Mouse (Mus musculus) layer of hippocampus, adult 2 months (tissue): ENCODE measurements at regions not wholly inside any gene's neighbourhood (a gene's known extent, or its start where the extent isn't known, plus 50 kb on each side); places are given as distances from the start of the nearest gene placed in this dataset.
"Not testable (repeated sequence)": the region's sequence is repeated elsewhere in the genome, so short reads cannot be mapped to it uniquely, and the experiment has no call there.

Source experiments
- DNase-seq, 2 experiments: peaks; one replicate each; pipeline ENCODE4 v3.0.0; 2022; ENCODE audit warnings: low spot score in 2 of 2
- H3K27ac ChIP-seq: fragments of 200-600 bp; 2 replicates; pipeline ENCODE4 v1.8.1; 2022
- H3K4me3 ChIP-seq: fragments of 200-600 bp; 2 replicates; pipeline ENCODE4 v1.8.1; 2022; ENCODE audit warnings: mild to moderate bottlenecking
- CTCF ChIP-seq: fragments of 200-600 bp; conservative IDR thresholded peaks from 2 replicates; pipeline ENCODE4 v1.8.1; 2022; ENCODE audit warnings: antibody characterized with exemption, mild to moderate bottlenecking, moderate library complexity

GRCm38 (mm10) chrX:114314586-114314985 is 159.5 kb upstream of the Klhl4 start:
- H3K4me3 ChIP-seq = no peak overlapping the region
- no peak overlapping the region for H3K27ac ChIP-seq
- DNase-seq = no peak
- TF ChIP-seq CTCF = peak; percentile 64

DNA sequence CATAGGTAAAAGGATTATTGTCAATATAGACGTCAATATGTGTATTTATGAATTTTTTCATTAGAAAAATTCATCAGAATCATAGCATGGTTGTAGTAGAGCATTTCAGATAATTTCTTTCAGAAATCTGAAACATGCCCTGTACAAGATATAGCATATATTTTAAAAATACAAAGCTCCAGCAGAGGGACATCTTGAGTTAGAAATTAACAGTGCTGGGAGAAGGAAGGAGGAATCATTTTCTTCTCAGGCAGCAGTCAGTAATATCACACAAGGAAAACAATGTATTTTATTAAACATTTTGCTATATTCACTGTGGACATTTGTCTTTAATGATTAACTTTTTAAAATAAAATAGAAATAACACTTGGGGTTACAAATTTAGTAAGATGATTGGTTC is 149.8 kb upstream of the Klhl4 start:
- no peak for DNase-seq
- peak; percentile 67 for TF ChIP-seq CTCF

GRCm38 (mm10) chrX:114336151-114336550 is 138.0 kb upstream of the Klhl4 start:
- not testable (repeated sequence) for H3K27ac ChIP-seq, H3K4me3 ChIP-seq, DNase-seq

More for the DNA sequence above, 149.8 kb upstream of the Klhl4 start:
- Histone ChIP-seq H3K27ac (no peak overlapping the region), H3K4me3 (no peak overlapping the region)

GRCm38 (mm10) chrX:114359240-114359639 is 114.9 kb upstream of the Klhl4 start:
- Histone ChIP-seq H3K27ac (no peak overlapping the region), H3K4me3 (no peak overlapping the region)
- no peak for TF ChIP-seq CTCF
- no peak for DNase-seq
